Mouse (Mus musculus) erythroblast, embryonic 14.5 days (primary cell): ENCODE measurements around the gene Gm47289. TPM values are rescaled to one million over a fixed set of nuclear protein-coding genes. Genes with fewer than 3 reads are reported as not detected.

Experiments used
- H3K27me3 ChIP-seq: 2 replicates; pipeline ENCODE4 v1.6.1; 2012; ENCODE audit warnings: inconsistent platforms; ENCODE audit not compliant: control insufficient read depth
- H3K36me3 ChIP-seq: 2 replicates; pipeline ENCODE4 v1.6.1; 2012; ENCODE audit warnings: mild to moderate bottlenecking, inconsistent platforms; ENCODE audit not compliant: control insufficient read depth
- H3K4me1 ChIP-seq: 2 replicates; pipeline ENCODE4 v1.6.1; 2012; ENCODE audit warnings: inconsistent platforms; ENCODE audit not compliant: control insufficient read depth
- H3K4me3 ChIP-seq: replicated peaks from 2 replicates; pipeline ENCODE3; 2012; ENCODE audit warnings: moderate library complexity, mild to moderate bottlenecking, inconsistent platforms
- H3K9me3 ChIP-seq: 2 replicates; pipeline ENCODE4 v1.6.1; 2012; ENCODE audit warnings: low read length, inconsistent platforms, mixed read lengths; ENCODE audit not compliant: control insufficient read depth
- GATA1 ChIP-seq: IDR thresholded peaks from 2 replicates; pipeline ENCODE4 v1.6.1; 2012; ENCODE audit warnings: low read length, inconsistent platforms, mixed read lengths
- TAL1 ChIP-seq: IDR thresholded peaks from 3 replicates; pipeline ENCODE4 v1.6.1; 2012; ENCODE audit warnings: low read length, inconsistent platforms, mixed read lengths
- polyA plus RNA-seq: library from polyadenylated mRNA; stranded (reverse); fragments of >175 nt; gene quantifications from 2 replicates; pipeline ENCODE4 v1.2.3, GENCODE M21; 2012

Gene Gm47289
- polyA plus RNA-seq, 1 experiment = not detected

DNA sequence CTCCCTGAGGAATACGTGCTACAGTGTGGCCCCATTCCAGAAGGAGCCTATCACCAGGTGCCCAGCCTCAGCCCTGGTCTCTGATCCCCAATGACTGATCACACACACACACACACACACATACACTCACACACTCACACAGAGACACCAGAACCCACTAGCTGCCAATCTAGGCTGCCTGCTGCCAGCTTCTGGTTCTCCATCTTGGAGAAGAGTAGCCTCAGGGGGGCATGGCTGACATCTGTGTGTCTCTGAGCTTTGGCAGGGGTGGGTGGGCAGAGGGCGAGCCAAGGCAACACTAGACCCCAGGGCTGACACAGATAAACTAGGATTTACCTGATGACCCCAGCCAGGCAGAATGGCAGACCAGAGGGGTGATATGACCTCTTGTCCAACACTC lies 20.1 kb upstream of the Gm47289 start:
- H3K9me3 ChIP-seq = no peaks in the 10 kb centered on the region
- H3K36me3 ChIP-seq = no peaks in the 10 kb centered on the region
- no peaks in the 10 kb centered on the region for H3K27me3 ChIP-seq
- no peaks in the 10 kb centered on the region for H3K4me1 ChIP-seq
- H3K4me3 ChIP-seq = no peak overlapping the region
- TF ChIP-seq GATA1 (no peak), TAL1 (no peak)

DNA sequence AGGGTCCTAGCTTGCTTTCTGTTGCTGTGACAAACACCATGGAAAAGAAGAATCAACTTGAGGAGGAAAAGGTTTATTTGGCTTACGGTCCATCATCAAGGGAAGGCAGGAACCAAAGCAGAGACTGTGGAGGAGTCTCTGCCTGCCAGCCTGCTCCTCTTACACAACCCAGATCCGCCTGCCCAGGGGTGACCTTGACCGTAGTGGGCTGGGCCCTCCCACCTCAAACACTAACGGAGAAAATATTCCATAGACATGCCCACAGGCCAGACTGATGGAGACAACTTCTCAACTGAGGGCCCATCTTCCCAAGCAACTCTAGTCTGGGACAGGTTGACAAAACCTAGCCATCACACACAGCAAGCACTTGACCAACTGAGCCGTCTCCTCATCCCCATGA lies 16.9 kb upstream of the Gm47289 start:
- no peaks in the 10 kb centered on the region for H3K36me3 ChIP-seq
- no peaks in the 10 kb centered on the region for H3K27me3 ChIP-seq
- no peak overlapping the region for H3K4me3 ChIP-seq
- no peaks in the 10 kb centered on the region for H3K4me1 ChIP-seq
- H3K9me3 ChIP-seq = no peaks in the 10 kb centered on the region
- TF ChIP-seq GATA1 = no peak
- no peak for TF ChIP-seq TAL1

DNA sequence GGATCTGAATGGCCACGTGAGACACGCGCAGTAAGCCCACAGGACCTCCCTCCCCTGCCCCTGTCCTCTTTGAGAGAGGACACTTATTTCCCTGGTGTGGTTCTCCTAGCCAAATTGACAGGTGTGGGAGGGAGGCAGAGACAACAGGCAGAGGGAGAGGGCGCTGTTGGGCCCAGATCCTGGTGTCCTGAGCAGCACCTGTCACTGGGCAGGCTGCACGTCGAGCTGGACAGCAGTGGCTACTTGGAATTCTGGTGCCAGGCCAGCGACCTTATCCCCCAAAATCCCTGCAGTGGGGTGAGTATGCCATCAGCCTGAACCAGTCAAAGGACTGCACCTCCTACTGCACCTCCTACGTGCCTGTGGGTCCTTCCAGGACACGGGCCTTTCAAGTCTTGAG lies 15.6 kb upstream of the Gm47289 start:
- no peaks in the 10 kb centered on the region for H3K4me1 ChIP-seq
- no peaks in the 10 kb centered on the region for H3K36me3 ChIP-seq
- no peak overlapping the region for H3K4me3 ChIP-seq
- TF ChIP-seq GATA1 = no peak
- TF ChIP-seq TAL1 = no peak
- H3K9me3 ChIP-seq = no peaks in the 10 kb centered on the region
- no peaks in the 10 kb centered on the region for H3K27me3 ChIP-seq

DNA sequence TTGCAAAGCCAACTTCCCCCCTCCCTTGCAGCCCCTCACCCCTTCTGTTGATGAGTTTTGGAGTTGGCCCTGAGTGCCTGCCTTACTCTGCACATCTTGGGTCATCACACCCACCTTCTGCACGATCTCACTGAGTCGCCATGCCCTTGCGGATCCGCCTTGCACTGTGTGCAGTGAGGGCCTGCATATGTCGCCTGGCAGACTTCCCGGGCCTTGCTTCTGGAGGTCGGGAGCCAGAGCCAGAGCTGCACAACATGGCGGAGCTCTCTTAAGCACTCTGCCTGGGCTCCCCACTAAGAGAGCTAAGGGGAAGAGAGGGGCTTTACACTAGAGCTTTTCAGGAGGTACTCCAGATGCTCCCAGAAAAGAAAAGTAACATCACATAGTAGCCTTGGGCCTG lies 14.3 kb upstream of the Gm47289 start:
- TF ChIP-seq TAL1 (no peak), GATA1 (no peak)
- no peaks in the 10 kb centered on the region for H3K27me3 ChIP-seq
- H3K4me1 ChIP-seq = no peaks in the 10 kb centered on the region
- no peaks in the 10 kb centered on the region for H3K9me3 ChIP-seq
- H3K4me3 ChIP-seq = no peak overlapping the region
- no peaks in the 10 kb centered on the region for H3K36me3 ChIP-seq

DNA sequence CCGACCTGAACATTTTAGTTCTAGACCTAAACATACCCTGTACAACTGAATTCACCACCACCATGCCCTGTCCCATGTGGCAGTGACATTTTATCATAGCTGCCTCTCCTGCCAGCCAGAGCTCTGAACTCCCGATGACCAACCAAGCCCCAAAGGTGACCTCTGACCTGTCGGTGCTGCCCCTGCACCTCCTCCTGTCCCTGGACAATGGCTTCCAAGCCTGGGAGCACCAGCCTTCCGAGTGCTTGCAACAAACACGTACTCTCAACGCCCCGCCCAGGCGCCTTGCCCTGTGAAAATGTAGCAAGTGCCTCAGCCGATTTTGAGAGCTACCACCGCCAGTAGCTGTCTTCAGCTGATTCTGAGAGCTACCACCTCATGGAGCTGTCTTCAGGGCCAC lies 13.8 kb upstream of the Gm47289 start:
- Histone ChIP-seq H3K4me3 (no peak overlapping the region), H3K4me1 (no peaks in the 10 kb centered on the region), H3K36me3 (no peaks in the 10 kb centered on the region), H3K27me3 (no peaks in the 10 kb centered on the region), H3K9me3 (no peaks in the 10 kb centered on the region)
- TF ChIP-seq TAL1 (no peak), GATA1 (no peak)

DNA sequence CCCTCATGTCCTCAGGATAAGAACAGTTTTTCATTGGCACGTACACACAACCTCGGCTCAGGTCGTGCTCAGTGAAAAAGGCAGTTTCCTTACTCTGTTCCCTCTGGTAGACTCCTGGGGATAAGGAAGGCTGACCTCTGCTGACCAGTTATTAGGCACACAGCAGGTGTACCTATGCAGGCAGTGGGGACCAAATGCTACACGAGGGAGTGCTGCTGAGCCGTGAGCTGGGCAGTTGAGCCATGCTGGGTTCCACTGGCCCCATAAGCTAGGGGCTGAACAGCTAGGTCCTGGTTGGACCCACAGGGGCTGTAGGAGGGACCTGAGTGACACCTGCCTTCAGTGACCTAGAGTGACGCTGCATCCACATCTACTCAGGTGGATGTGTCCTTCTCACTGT lies 13.3 kb upstream of the Gm47289 start:
- Histone ChIP-seq H3K4me3 (no peak overlapping the region), H3K36me3 (no peaks in the 10 kb centered on the region), H3K4me1 (no peaks in the 10 kb centered on the region), H3K9me3 (no peaks in the 10 kb centered on the region), H3K27me3 (no peaks in the 10 kb centered on the region)
- TF ChIP-seq GATA1 (no peak), TAL1 (no peak)

DNA sequence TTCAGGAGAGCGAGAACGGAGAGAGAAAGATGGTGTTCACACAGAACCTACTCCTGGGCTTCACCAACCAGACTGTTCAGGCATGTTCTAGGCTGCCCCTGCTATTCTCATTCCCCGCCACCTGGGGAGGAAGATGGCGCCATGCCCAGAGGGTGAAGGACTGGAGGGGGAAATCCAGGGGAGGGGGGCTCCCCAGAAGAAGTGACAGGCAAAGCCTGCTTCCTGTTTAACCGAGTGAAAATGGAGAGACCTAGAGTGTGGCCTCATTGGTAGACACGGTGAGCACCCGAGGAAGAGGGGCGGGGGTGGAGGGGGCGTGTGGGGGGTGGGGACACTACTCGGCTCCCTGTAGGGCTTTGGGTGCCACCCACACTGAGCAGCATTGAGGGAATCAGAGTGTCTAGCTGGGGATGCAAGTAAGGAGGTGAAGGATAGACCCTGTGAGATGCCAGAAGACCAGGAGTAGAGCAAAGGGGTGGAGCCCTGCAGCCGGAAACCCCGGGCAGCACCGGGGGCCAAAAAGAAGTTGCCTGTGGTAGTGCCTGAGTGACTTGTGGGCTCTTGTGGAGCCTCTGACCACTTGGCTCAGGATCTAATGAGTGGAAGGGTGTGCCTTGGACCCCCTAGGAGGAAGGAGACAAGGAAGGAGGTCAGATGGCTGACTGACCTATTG lies 12.7 kb upstream of the Gm47289 start:
- H3K4me3 ChIP-seq = no peak overlapping the region
- TF ChIP-seq GATA1 (no peak), TAL1 (no peak)
- no peaks in the 10 kb centered on the region for H3K4me1 ChIP-seq
- H3K36me3 ChIP-seq = no peaks in the 10 kb centered on the region
- H3K27me3 ChIP-seq = no peaks in the 10 kb centered on the region
- no peaks in the 10 kb centered on the region for H3K9me3 ChIP-seq

DNA sequence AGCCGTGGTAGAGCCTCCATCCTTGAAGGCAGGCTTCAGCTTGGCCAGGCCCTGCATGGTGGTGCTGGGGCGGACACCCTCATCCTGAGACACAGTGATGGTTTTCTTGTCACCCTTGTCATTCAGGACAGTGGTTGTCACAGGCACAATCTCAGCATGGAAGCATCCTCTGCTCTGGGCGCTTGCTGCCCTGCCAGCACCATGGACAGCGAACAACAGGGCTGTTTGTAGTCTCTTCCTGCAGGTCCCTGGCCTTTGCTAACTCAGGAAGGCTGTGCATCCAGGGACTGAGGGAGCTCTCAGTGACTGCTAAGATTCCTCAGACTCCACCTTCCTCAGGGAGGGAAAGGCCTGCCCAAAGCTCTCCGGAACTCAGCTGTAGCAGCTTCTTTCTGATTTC lies 9.4 kb upstream of the Gm47289 start:
- no peaks in the 10 kb centered on the region for H3K4me1 ChIP-seq
- no peak overlapping the region for H3K4me3 ChIP-seq
- TF ChIP-seq GATA1 (no peak), TAL1 (no peak)
- no peaks in the 10 kb centered on the region for H3K27me3 ChIP-seq
- no peaks in the 10 kb centered on the region for H3K9me3 ChIP-seq
- no peaks in the 10 kb centered on the region; the same call in 1 of the 2 replicates for H3K36me3 ChIP-seq

DNA sequence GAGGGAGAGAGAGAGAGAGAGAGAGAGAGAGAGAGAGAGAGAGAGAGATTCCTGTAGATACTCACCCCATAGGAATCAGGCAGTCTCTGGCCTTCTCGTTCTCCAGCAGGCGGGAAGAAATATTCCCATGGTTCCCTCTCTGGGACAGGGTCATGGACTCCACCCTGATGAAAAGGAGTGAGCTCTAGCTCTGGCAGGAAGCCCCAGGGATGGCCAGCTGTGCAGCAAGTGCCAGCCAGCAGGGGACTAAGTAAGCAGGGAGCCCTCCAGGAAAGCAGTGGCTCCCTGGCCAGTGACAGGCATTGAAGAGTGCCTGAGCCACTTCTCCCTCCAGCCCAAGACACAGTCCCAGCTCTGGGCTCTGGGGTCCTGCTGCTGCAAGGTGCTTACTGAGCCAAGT lies 7.2 kb upstream of the Gm47289 start:
- H3K36me3 ChIP-seq = no peaks in the 10 kb centered on the region; the same call in 1 of the 2 replicates
- peaks cover 13% of the 10 kb centered on the region for H3K27me3 ChIP-seq
- no peak overlapping the region for H3K4me3 ChIP-seq
- H3K4me1 ChIP-seq = no peaks in the 10 kb centered on the region
- no peaks in the 10 kb centered on the region for H3K9me3 ChIP-seq
- TF ChIP-seq GATA1 (no peak), TAL1 (no peak)

DNA sequence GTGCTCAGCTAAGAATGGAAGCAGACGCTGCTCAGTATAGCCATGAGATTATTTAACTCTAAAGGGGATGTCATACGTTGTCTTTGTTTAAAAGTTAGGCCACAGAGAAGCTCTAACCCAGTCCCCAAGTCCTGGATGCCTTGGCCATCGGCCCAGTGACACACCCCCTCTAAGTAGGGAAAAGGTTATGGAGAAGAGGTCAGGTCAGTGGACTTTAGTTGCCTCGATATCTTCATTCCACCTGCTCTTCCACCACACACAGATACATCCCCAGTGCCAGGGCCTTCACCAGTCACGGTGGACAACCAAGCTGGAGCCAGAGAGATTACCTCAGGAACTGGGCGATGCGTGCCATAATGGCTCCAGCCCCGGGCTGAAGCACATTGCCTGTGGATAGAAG lies 3.5 kb upstream of the Gm47289 start:
- H3K4me3 ChIP-seq = no peak overlapping the region
- H3K9me3 ChIP-seq = no peaks in the 10 kb centered on the region
- no peaks in the 10 kb centered on the region; the same call in 1 of the 2 replicates for H3K36me3 ChIP-seq
- TF ChIP-seq GATA1 (no peak), TAL1 (no peak)
- H3K4me1 ChIP-seq = no peaks in the 10 kb centered on the region
- H3K27me3 ChIP-seq = peaks cover 28% of the 10 kb centered on the region
